Mouse (Mus musculus): ENCODE results near the gene Ccdc124.
A peak's percentile ranks its signal among the peaks of the same experiment; 100 is the strongest.

DNA sequence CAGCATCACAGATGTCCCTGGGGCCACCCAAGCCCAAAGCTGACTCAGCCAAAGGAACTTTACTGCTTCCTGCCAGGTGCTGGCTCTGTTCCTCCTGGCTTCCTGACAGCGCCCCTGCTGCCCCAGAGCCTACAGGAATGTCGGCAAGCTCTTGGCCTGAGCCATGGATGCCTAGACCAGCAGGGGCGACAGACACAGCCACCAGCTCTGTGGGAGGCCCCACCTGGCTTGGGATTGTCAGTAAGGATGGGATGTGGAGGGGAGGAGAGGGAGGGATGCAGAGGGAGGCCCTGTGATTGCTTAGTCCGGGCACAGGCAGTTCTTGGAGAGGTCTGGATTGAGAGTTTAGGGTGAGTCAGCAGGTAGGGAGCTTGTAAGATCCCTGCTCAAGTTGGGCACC lies 6.4 kb upstream of the Ccdc124 start:
- TF ChIP-seq CTCF (IDR thresholded peaks at IDR 0.05; ENCODE audit: low read depth) (peak; percentile 33), EP300 (optimal IDR thresholded peaks at IDR 0.05) (no peak)

Data from stomach, postnatal 0 days (tissue).